Mouse (Mus musculus): ENCODE measurements around the gene Cask. TPM values are rescaled to one million over a fixed set of nuclear protein-coding genes. Genes with fewer than 3 reads are reported as not detected.
A peak's percentile ranks its signal among the peaks of the same experiment; 100 is the strongest.

Gene Cask
- polyA plus RNA-seq, 3 experiments from 2014 or later = 0.39 to 0.77 (median 0.57) TPM

- no peak for ATAC-seq
Measured at GRCm38 (mm10) chrX:13718283-13718682, 132.9 kb downstream of the Cask start.

- no peak for ATAC-seq
Measured at GRCm38 (mm10) chrX:13716796-13717569, 134.2 kb downstream of the Cask start.

- no peak for ATAC-seq
Measured at GRCm38 (mm10) chrX:13710174-13710573, 141.0 kb downstream of the Cask start.

- ATAC-seq = no peak
Measured at GRCm38 (mm10) chrX:13705051-13705450, 146.1 kb downstream of the Cask start.

- no peak for ATAC-seq
Measured at GRCm38 (mm10) chrX:13700681-13701080, 150.5 kb downstream of the Cask start.

- no peak for ATAC-seq
Measured at GRCm38 (mm10) chrX:13691865-13692264, 159.3 kb downstream of the Cask start.

GRCm38 (mm10) chrX:13688356-13688755, 162.8 kb downstream of the Cask start:
- ATAC-seq = no peak

- no peak for ATAC-seq
Measured at GRCm38 (mm10) chrX:13686589-13686988, 164.6 kb downstream of the Cask start.

GRCm38 (mm10) chrX:13681748-13682147, 169.4 kb downstream of the Cask start:
- ATAC-seq = no peak

GRCm38 (mm10) chrX:13673001-13673400, 178.2 kb downstream of the Cask start:
- ATAC-seq = no peak

- no peak for ATAC-seq
Measured at GRCm38 (mm10) chrX:13670342-13670741, 180.8 kb downstream of the Cask start.

- ATAC-seq = no peak
Measured at GRCm38 (mm10) chrX:13668867-13669266, 182.3 kb downstream of the Cask start.

- ATAC-seq = no peak
Measured at GRCm38 (mm10) chrX:13661063-13661462, 190.1 kb downstream of the Cask start, which contains the start of gene Gpr82. Gene Gpr82 (plus strand): TSS chrX:13661363.

GRCm38 (mm10) chrX:13659201-13659890, 191.8 kb downstream of the Cask start:
- no peak for ATAC-seq

- no peak for ATAC-seq
Measured at GRCm38 (mm10) chrX:13658616-13659140, 192.5 kb downstream of the Cask start.

GRCm38 (mm10) chrX:13656721-13657120, 194.4 kb downstream of the Cask start:
- ATAC-seq = peak; percentile 47

GRCm38 (mm10) chrX:13655906-13656305, 195.3 kb downstream of the Cask start:
- no peak for ATAC-seq

GRCm38 (mm10) chrX:13655005-13655421, 196.2 kb downstream of the Cask start:
- ATAC-seq = peak; percentile 15

- ATAC-seq = peak; percentile 54
Measured at GRCm38 (mm10) chrX:13652291-13652690, 198.9 kb downstream of the Cask start.

GRCm38 (mm10) chrX:13651889-13652288, 199.3 kb downstream of the Cask start:
- no peak for ATAC-seq

GRCm38 (mm10) chrX:13638894-13639293, 212.3 kb downstream of the Cask start:
- no peak for ATAC-seq

GRCm38 (mm10) chrX:13636398-13636797, 214.8 kb downstream of the Cask start:
- ATAC-seq = no peak

- no peak for ATAC-seq
Measured at GRCm38 (mm10) chrX:13631599-13632283, 219.4 kb downstream of the Cask start, which contains the start of gene Gpr34. Gene Gpr34 (plus strand): TSS chrX:13632089.
